Mouse (Mus musculus): ENCODE measurements around the gene Rps6kl1. TPM values are rescaled to one million over a fixed set of nuclear protein-coding genes. Genes with fewer than 3 reads are reported as not detected.

The Rps6kl1 gene
- polyA plus RNA-seq, 1 experiment from 2014 or later: 1.5 TPM

GRCm38 (mm10) chr12:85087845-85088244, 63.2 kb downstream of the Rps6kl1 start:
- WGBS: 64% methylated on average over 12 of the region's 12 CpGs
- no peaks in the 10 kb centered on the region for H3K9me3 ChIP-seq (ENCODE audit: control insufficient read depth, low read length)
- no peak overlapping the region for H3K27ac ChIP-seq (replicated peaks; ENCODE audit: low read depth, low read length)
- H3K36me3 ChIP-seq (ENCODE audit: control insufficient read depth, insufficient read depth, low read length): peaks cover 37% of the 10 kb centered on the region
- ATAC-seq (ENCODE audit: low read depth): no peak
- no peaks in the 10 kb centered on the region for H3K4me1 ChIP-seq (ENCODE audit: control insufficient read depth, insufficient read depth, low read length)
- no peak for DNase-seq (ENCODE audit: low spot score)
- H3K4me3 ChIP-seq (ENCODE audit: low read depth, low read length): no peak overlapping the region
- H3K9ac ChIP-seq (ENCODE audit: low read depth, low read length): no peak overlapping the region
- no peaks in the 10 kb centered on the region for H3K27me3 ChIP-seq (replicated peaks; ENCODE audit: control insufficient read depth, insufficient read depth, low read length)
- H3K4me2 ChIP-seq (ENCODE audit: low read depth, low read length): no peak overlapping the region

Other genes starting within 250 kb of the Rps6kl1 start
- 126 and 129 TPM in 2 replicates for gene Fcf1, start 180.4 kb downstream of the Rps6kl1 start, polyA plus RNA-seq (2014; fragmentation: Nextera tagmentation; extraction: Ambion mirVana)
- gene Arel1, start 180.4 kb downstream of the Rps6kl1 start, polyA plus RNA-seq (2014; fragmentation: Nextera tagmentation; extraction: Ambion mirVana): 15.6 and 16.2 TPM in 2 replicates
- gene Ylpm1, start 154.9 kb downstream of the Rps6kl1 start, polyA plus RNA-seq (2014; fragmentation: Nextera tagmentation; extraction: Ambion mirVana): 35.8 and 36.3 TPM in 2 replicates
- 2.9 and 3.9 TPM in 2 replicates for gene Prox2, start 40.5 kb downstream of the Rps6kl1 start, polyA plus RNA-seq (2014; fragmentation: Nextera tagmentation; extraction: Ambion mirVana)
- 110 and 112 TPM in 2 replicates for gene Dlst, start 40.4 kb downstream of the Rps6kl1 start, polyA plus RNA-seq (2014; fragmentation: Nextera tagmentation; extraction: Ambion mirVana)
- gene Pgf, start 26.5 kb upstream of the Rps6kl1 start, polyA plus RNA-seq (2014; fragmentation: Nextera tagmentation; extraction: Ambion mirVana): 18.0 and 20.2 TPM in 2 replicates
- gene Eif2b2, start 68.2 kb upstream of the Rps6kl1 start, polyA plus RNA-seq (2014; fragmentation: Nextera tagmentation; extraction: Ambion mirVana): 74.5 and 91.6 TPM in 2 replicates
- 8.3 and 9.0 TPM in 2 replicates for gene Mlh3, start 119.3 kb upstream of the Rps6kl1 start, polyA plus RNA-seq (2014; fragmentation: Nextera tagmentation; extraction: Ambion mirVana)
- gene Acyp1, start 137.2 kb upstream of the Rps6kl1 start, polyA plus RNA-seq (2014; fragmentation: Nextera tagmentation; extraction: Ambion mirVana): 39.8 and 49.1 TPM in 2 replicates
- gene Zc2hc1c, start 137.3 kb upstream of the Rps6kl1 start, polyA plus RNA-seq (2014; fragmentation: Nextera tagmentation; extraction: Ambion mirVana): 1.4 and 1.8 TPM in 2 replicates
- gene Nek9, start 188.1 kb upstream of the Rps6kl1 start, polyA plus RNA-seq (2014; fragmentation: Nextera tagmentation; extraction: Ambion mirVana): 19.4 and 21.2 TPM in 2 replicates
- gene Tmed10, start 223.6 kb upstream of the Rps6kl1 start, polyA plus RNA-seq (2014; fragmentation: Nextera tagmentation; extraction: Ambion mirVana): 358 and 372 TPM in 2 replicates

Measured in embryonic facial prominence, embryonic 14.5 days (tissue).